In the genomic region with DNA sequence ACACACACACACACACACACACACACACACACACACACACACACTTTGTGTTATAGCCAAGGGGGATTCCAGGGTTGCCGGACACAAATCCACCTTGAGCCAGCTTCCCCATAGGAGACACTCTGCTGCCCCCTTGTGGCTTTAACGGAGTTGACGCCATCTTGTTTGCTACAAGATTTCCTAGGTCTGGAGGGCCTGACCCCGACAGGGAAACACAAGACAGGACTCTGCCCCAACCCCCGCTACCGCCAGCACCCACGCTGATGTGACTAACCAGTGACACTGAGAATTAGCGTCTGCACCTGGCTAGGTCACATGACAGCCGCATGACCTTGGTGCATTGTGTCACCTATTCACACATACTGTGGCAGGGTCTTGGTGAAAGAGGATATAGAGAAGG, we compare ENCODE assay signal across 9 mouse cellular contexts. TPM values are rescaled to one million over a fixed set of nuclear protein-coding genes. Genes with fewer than 3 reads are reported as not detected.
A peak's percentile ranks its signal among the peaks of the same experiment; 100 is the strongest.
DNase-seq lines count a peak whose midpoint lies in the region; ATAC-seq and TF ChIP-seq lines count a peak whose summit lies in the region.
"Had no signal": no experiment of that assay in that cellular context is flagged by ENCODE, and none has a peak within 500 bp of the region (broad histone marks: within the 10 kb centered on the region; RNA-seq: fewer than 3 reads in every experiment).

No protein-coding gene starts in this region.

- H3K4me2 ChIP-seq in heart, embryonic 11.5 days = no peak overlapping the region
- no peak overlapping the region; the same call in 1 of the 2 replicates for H3K4me2 ChIP-seq in embryonic facial prominence, embryonic 11.5 days (ENCODE audit: low read depth, low read length)
- H3K4me2 ChIP-seq: embryonic facial prominence, embryonic 15.5 days had no signal

- no peaks in the 10 kb centered on the region for H3K79me3 ChIP-seq in C2C12 (ENCODE audit: low read depth)

- TF ChIP-seq EP300 in heart, adult 2 months (IDR thresholded peaks at IDR 0.05; ENCODE audit: insufficient read depth, low read depth, low read length) = no peak

- TF ChIP-seq POLR2A in heart, adult 2 months (IDR thresholded peaks at IDR 0.05; ENCODE audit: insufficient read depth, low read depth, low read length) = no peak

- WGBS in heart, adult 2 months = 9% methylated on average over 9 of the region's 9 CpGs
- WGBS in heart, embryonic 11.5 days (ENCODE audit: insufficient replicate concordance) = 3% methylated on average over 9 of the region's 9 CpGs
- WGBS in embryonic facial prominence, embryonic 11.5 days = 5% methylated on average over 9 of the region's 9 CpGs

- TF ChIP-seq CTCF in heart, adult 2 months (IDR thresholded peaks at IDR 0.05) = peak; percentile 62
- TF ChIP-seq CTCF in C2C12 (IDR thresholded peaks at IDR 0.05; ENCODE audit: control insufficient read depth, insufficient read depth, insufficient read length) = peak; percentile 10

- no peaks in the 10 kb centered on the region; the same call in 1 of the 2 replicates for H3K27me3 ChIP-seq in heart, adult 2 months (ENCODE audit: control insufficient read depth, insufficient read depth, low read length)
- H3K27me3 ChIP-seq in heart, embryonic 11.5 days (ENCODE audit: control insufficient read depth, insufficient read depth, low read length) = peaks cover 31% of the 10 kb centered on the region
- H3K27me3 ChIP-seq in C2C12 (ENCODE audit: control insufficient read depth, insufficient read depth, insufficient read length) = peaks cover 37% of the 10 kb centered on the region
- no peaks in the 10 kb centered on the region for H3K27me3 ChIP-seq in embryonic facial prominence, embryonic 11.5 days (ENCODE audit: control insufficient read depth, insufficient read depth, low read length)

- no peaks in the 10 kb centered on the region for H3K9me3 ChIP-seq in heart, embryonic 11.5 days (replicated peaks; ENCODE audit: control insufficient read depth, low read length)
- no peaks in the 10 kb centered on the region for H3K9me3 ChIP-seq in embryonic facial prominence, embryonic 11.5 days (replicated peaks; ENCODE audit: control insufficient read depth, low read length)
- H3K9me3 ChIP-seq: embryonic facial prominence, embryonic 15.5 days had no signal

- H3ac ChIP-seq in C2C12 (ENCODE audit: control insufficient read depth, insufficient read length, low read depth) = no peak overlapping the region

- ATAC-seq in heart, embryonic 11.5 days (replicated peaks; ENCODE audit: insufficient number of reproducible peaks, low FRiP score, low TSS enrichment) = no peak
- ATAC-seq in embryonic facial prominence, embryonic 11.5 days (replicated peaks; ENCODE audit: insufficient number of reproducible peaks, low FRiP score, low TSS enrichment, low read depth) = no peak

- DNase-seq in heart, adult 2 months = peak in 1 of 2 experiments; percentile 39
- DNase-seq in adrenal gland, postnatal 36 days = peak; percentile 65 to 78
- DNase-seq in embryonic facial prominence, embryonic 11.5 days (ENCODE audit: low spot score) = peak; percentile 93
- peak; percentile 23 for DNase-seq in layer of hippocampus, adult 9-11 months
- peak; percentile 56 for DNase-seq in naive thymus-derived CD4-positive, alpha-beta T cell, adult 2 months (ENCODE audit: low read depth)
- DNase-seq in thymus, postnatal 0 days (ENCODE audit: low spot score) = peak; percentile 69

- H3K9ac ChIP-seq in heart, adult 2 months (ENCODE audit: low read depth, low read length) = no peak overlapping the region
- no peak overlapping the region for H3K9ac ChIP-seq in heart, embryonic 11.5 days (ENCODE audit: low read depth, low read length)
- no peak overlapping the region for H3K9ac ChIP-seq in embryonic facial prominence, embryonic 11.5 days (replicated peaks; ENCODE audit: low read length)
- H3K9ac ChIP-seq: embryonic facial prominence, embryonic 15.5 days had no signal

- no peak overlapping the region for H3K4me3 ChIP-seq in heart, adult 2 months
- H3K4me3 ChIP-seq in heart, embryonic 11.5 days (ENCODE audit: low read depth, low read length) = no peak overlapping the region
- H3K4me3 ChIP-seq in C2C12 (ENCODE audit: insufficient read depth, poor library complexity, severe bottlenecking) = no peak overlapping the region
- H3K4me3 ChIP-seq in embryonic facial prominence, embryonic 11.5 days (ENCODE audit: low read depth, low read length) = no peak overlapping the region
- H3K4me3 ChIP-seq: embryonic facial prominence, embryonic 15.5 days had no signal

- H3K4me1 ChIP-seq in heart, adult 2 months (ENCODE audit: control insufficient read depth, insufficient read depth, low read length) = no peaks in the 10 kb centered on the region
- no peaks in the 10 kb centered on the region; the same call in 1 of the 2 replicates for H3K4me1 ChIP-seq in heart, embryonic 11.5 days (ENCODE audit: control insufficient read depth, insufficient read depth, low read length)
- H3K4me1 ChIP-seq in embryonic facial prominence, embryonic 11.5 days (ENCODE audit: control insufficient read depth, insufficient read depth, low read length) = no peaks in the 10 kb centered on the region; the same call in 1 of the 2 replicates
- H3K4me1 ChIP-seq: embryonic facial prominence, embryonic 15.5 days had no signal

- H3K79me2 ChIP-seq in heart, adult 2 months (replicated peaks; ENCODE audit: control insufficient read depth, insufficient read depth, low read length) = no peaks in the 10 kb centered on the region
- H3K79me2 ChIP-seq in C2C12 (ENCODE audit: control insufficient read depth, insufficient read depth) = no peaks in the 10 kb centered on the region

- intact Hi-C loops in heart, adult 2 months (cut with DNase I) = no loop called here

- H3K36me3 ChIP-seq in heart, adult 2 months (ENCODE audit: control insufficient read depth, insufficient read depth, low read length) = no peaks in the 10 kb centered on the region
- H3K36me3 ChIP-seq in heart, embryonic 11.5 days (ENCODE audit: control insufficient read depth, insufficient read depth, low read length) = no peaks in the 10 kb centered on the region
- H3K36me3 ChIP-seq in C2C12 (ENCODE audit: control insufficient read depth, insufficient read depth) = no peaks in the 10 kb centered on the region
- no peaks in the 10 kb centered on the region for H3K36me3 ChIP-seq in embryonic facial prominence, embryonic 11.5 days (replicated peaks; ENCODE audit: control insufficient read depth, insufficient read depth, low read depth, low read length)
- H3K36me3 ChIP-seq: embryonic facial prominence, embryonic 15.5 days had no signal

- H3K27ac ChIP-seq in heart, adult 2 months = no peak overlapping the region
- no peak overlapping the region for H3K27ac ChIP-seq in heart, embryonic 11.5 days (ENCODE audit: low read depth, low read length)
- H3K27ac ChIP-seq in embryonic facial prominence, embryonic 11.5 days (replicated peaks; ENCODE audit: low read depth, low read length) = no peak overlapping the region
- H3K27ac ChIP-seq: embryonic facial prominence, embryonic 15.5 days had no signal

TF ChIP-seq in C2C12, 6 proteins besides CTCF, POLR2A, EP300 and RAD21 (continues in another document):
- no peak for TF ChIP-seq MYOD1 (IDR thresholded peaks at IDR 0.05; ENCODE audit: control insufficient read depth, insufficient read length, low read depth)
- no peak for TF ChIP-seq CEBPB (IDR thresholded peaks at IDR 0.05; ENCODE audit: low read depth)

RNA-seq across cellular contexts. Expression of a gene that starts 15.0 kb away (rescaled TPM):
- total RNA-seq in heart, adult 2 months (2021) = 1 to 10 TPM; 8.8 to 9.8 TPM
- polyA plus RNA-seq in heart, adult 2 months (2012; rRNA removed) = 12.6 and 13.5 TPM in 2 replicates
- polyA plus RNA-seq in heart, embryonic 11.5 days (2014; fragmentation: Nextera tagmentation; extraction: Ambion mirVana) = 6.6 and 8.6 TPM in 2 replicates
- 0.69 TPM for polyA plus RNA-seq in C2C12 (2012; fragmentation: generic; extraction: Trizol)
- total RNA-seq in adrenal gland, postnatal 36 days (2021) = 10 to 100 TPM; 82.6 to 82.9 TPM
- polyA plus RNA-seq in embryonic facial prominence, embryonic 11.5 days (2014; fragmentation: Nextera tagmentation; extraction: Ambion mirVana) = 3.6 and 4.9 TPM in 2 replicates
- polyA plus RNA-seq in thymus, postnatal 0 days (2015; fragmentation: Nextera tagmentation; extraction: Ambion mirVana) = 1.2 and 1.3 TPM in 2 replicates

RNA-seq across cellular contexts. Expression of a gene that starts 18.7 kb away (rescaled TPM):
- total RNA-seq in heart, adult 2 months (2021) = 1 to 10 TPM; 1.2 to 3.0 TPM
- polyA plus RNA-seq in heart, adult 2 months (2012; rRNA removed) = 5.6 and 10.9 TPM in 2 replicates
- polyA plus RNA-seq in heart, embryonic 11.5 days (2014; fragmentation: Nextera tagmentation; extraction: Ambion mirVana) = 0.18 TPM in 1 of 2 replicates, not detected in the other
- polyA plus RNA-seq in C2C12 (2012; fragmentation: generic; extraction: Trizol) = 0.19 TPM
- 1 to 10 TPM in 1 of 2 experiments, not detected in 1; 1.3 TPM for total RNA-seq in adrenal gland, postnatal 36 days (2021)
- not detected in 2 replicates for polyA plus RNA-seq in embryonic facial prominence, embryonic 11.5 days (2014; fragmentation: Nextera tagmentation; extraction: Ambion mirVana)
- polyA plus RNA-seq in thymus, postnatal 0 days (2015; fragmentation: Nextera tagmentation; extraction: Ambion mirVana) = 0.14 and 0.24 TPM in 2 replicates
- polyA plus RNA-seq: embryonic facial prominence, embryonic 15.5 days had no signal

RNA-seq across cellular contexts. Expression of a gene that starts 26.1 kb away (rescaled TPM):
- total RNA-seq in heart, adult 2 months (2021) = not detected
- polyA plus RNA-seq in heart, adult 2 months (2012; rRNA removed) = not detected in 2 replicates
- polyA plus RNA-seq in heart, embryonic 11.5 days (2014; fragmentation: Nextera tagmentation; extraction: Ambion mirVana) = 0.11 TPM in 1 of 2 replicates, not detected in the other
- polyA plus RNA-seq in C2C12 (2012; fragmentation: generic; extraction: Trizol) = not detected
- total RNA-seq in adrenal gland, postnatal 36 days (2021) = not detected
- polyA plus RNA-seq in embryonic facial prominence, embryonic 11.5 days (2014; fragmentation: Nextera tagmentation; extraction: Ambion mirVana) = 1.5 and 2.9 TPM in 2 replicates
- 0.05 TPM in 1 of 2 replicates, not detected in the other for polyA plus RNA-seq in thymus, postnatal 0 days (2015; fragmentation: Nextera tagmentation; extraction: Ambion mirVana)

RNA-seq across cellular contexts. Expression of a gene that starts 45.8 kb away (rescaled TPM):
- 10 to 100 TPM; 39.5 to 47.1 TPM for total RNA-seq in heart, adult 2 months (2021)
- polyA plus RNA-seq in heart, adult 2 months (2012; rRNA removed) = 27.7 and 32.1 TPM in 2 replicates
- 28.7 and 30.0 TPM in 2 replicates for polyA plus RNA-seq in heart, embryonic 11.5 days (2014; fragmentation: Nextera tagmentation; extraction: Ambion mirVana)
- 36.4 TPM for polyA plus RNA-seq in C2C12 (2012; fragmentation: generic; extraction: Trizol)
- total RNA-seq in adrenal gland, postnatal 36 days (2021) = 10 to 100 TPM; 86.9 to 87.9 TPM
- polyA plus RNA-seq in embryonic facial prominence, embryonic 11.5 days (2014; fragmentation: Nextera tagmentation; extraction: Ambion mirVana) = 20.9 and 25.3 TPM in 2 replicates
- 31.0 and 33.9 TPM in 2 replicates for polyA plus RNA-seq in thymus, postnatal 0 days (2015; fragmentation: Nextera tagmentation; extraction: Ambion mirVana)

RNA-seq across cellular contexts. Expression of a gene that starts 53.3 kb away (rescaled TPM):
- total RNA-seq in heart, adult 2 months (2021) = 10 to 100 TPM; 10.0 to 12.2 TPM
- 13.2 and 16.5 TPM in 2 replicates for polyA plus RNA-seq in heart, adult 2 months (2012; rRNA removed)
- polyA plus RNA-seq in heart, embryonic 11.5 days (2014; fragmentation: Nextera tagmentation; extraction: Ambion mirVana) = 1.6 and 2.1 TPM in 2 replicates
- polyA plus RNA-seq in C2C12 (2012; fragmentation: generic; extraction: Trizol) = 6.1 TPM
- 10 to 100 TPM; 29.0 to 45.6 TPM for total RNA-seq in adrenal gland, postnatal 36 days (2021)
- polyA plus RNA-seq in embryonic facial prominence, embryonic 11.5 days (2014; fragmentation: Nextera tagmentation; extraction: Ambion mirVana) = 1.3 and 1.8 TPM in 2 replicates
- 4.6 and 5.0 TPM in 2 replicates for polyA plus RNA-seq in thymus, postnatal 0 days (2015; fragmentation: Nextera tagmentation; extraction: Ambion mirVana)
